Mouse (Mus musculus): Measurements from ENCODE around the gene Spns2. TPM values are rescaled to one million over a fixed set of nuclear protein-coding genes. Genes with fewer than 3 reads are reported as not detected.

The Spns2 gene
- total RNA-seq, 2 experiments from 2014 or later = 16.0 to 46.8 TPM

Other genes with a start within 250 kb of the Spns2 start
- not detected in 2 replicates for gene Slc13a5, start 222.7 kb downstream of the Spns2 start, total RNA-seq (2014; fragmentation: Nextera tagmentation)
- not detected in 2 replicates for gene Slc13a5, start 222.7 kb downstream of the Spns2 start, total RNA-seq (2017)
- gene Xaf1, start 188.3 kb downstream of the Spns2 start, total RNA-seq (2014; fragmentation: Nextera tagmentation) = 11.1 and 27.1 TPM in 2 replicates
- gene Xaf1, start 188.3 kb downstream of the Spns2 start, total RNA-seq (2017) = 10.1 and 11.1 TPM in 2 replicates
- not detected in 2 replicates for gene Fbxo39, start 175.5 kb downstream of the Spns2 start, total RNA-seq (2014; fragmentation: Nextera tagmentation)
- gene Fbxo39, start 175.5 kb downstream of the Spns2 start, total RNA-seq (2017) = not detected in 2 replicates
- gene Tekt1, start 127.5 kb downstream of the Spns2 start, total RNA-seq (2014; fragmentation: Nextera tagmentation) = not detected in 2 replicates
- gene Tekt1, start 127.5 kb downstream of the Spns2 start, total RNA-seq (2017) = not detected in 2 replicates
- 0.50 and 0.52 TPM in 2 replicates for gene Smtnl2, start 78.2 kb downstream of the Spns2 start, total RNA-seq (2014; fragmentation: Nextera tagmentation)
- 0.11 TPM in 1 of 2 replicates, not detected in the other for gene Smtnl2, start 78.2 kb downstream of the Spns2 start, total RNA-seq (2017)
- not detected in 2 replicates for gene Ggt6, start 54.4 kb downstream of the Spns2 start, total RNA-seq (2014; fragmentation: Nextera tagmentation)
- not detected in 2 replicates for gene Ggt6, start 54.4 kb downstream of the Spns2 start, total RNA-seq (2017)
- 215 and 248 TPM in 2 replicates for gene Mybbp1a, start 48.5 kb downstream of the Spns2 start, total RNA-seq (2014; fragmentation: Nextera tagmentation)
- gene Mybbp1a, start 48.5 kb downstream of the Spns2 start, total RNA-seq (2017) = 185 and 248 TPM in 2 replicates
- 9.2 and 14.0 TPM in 2 replicates for gene Spns3, start 60.6 kb upstream of the Spns2 start, total RNA-seq (2014; fragmentation: Nextera tagmentation)
- 3.8 and 7.1 TPM in 2 replicates for gene Spns3, start 60.6 kb upstream of the Spns2 start, total RNA-seq (2017)
- gene Ube2g1, start 117.4 kb upstream of the Spns2 start, total RNA-seq (2014; fragmentation: Nextera tagmentation) = 27.1 and 37.5 TPM in 2 replicates
- 35.6 and 54.0 TPM in 2 replicates for gene Ube2g1, start 117.4 kb upstream of the Spns2 start, total RNA-seq (2017)
- 27.7 and 30.3 TPM in 2 replicates for gene Ankfy1, start 200.1 kb upstream of the Spns2 start, total RNA-seq (2014; fragmentation: Nextera tagmentation)
- 24.0 and 28.9 TPM in 2 replicates for gene Ankfy1, start 200.1 kb upstream of the Spns2 start, total RNA-seq (2017)

Measured in megakaryocyte-erythroid progenitor cell, adult 5-6 weeks (primary cell).